Mouse (Mus musculus) limb, embryonic 11.5 days (tissue): ENCODE data around the gene Kif11. TPM values are rescaled to one million over a fixed set of nuclear protein-coding genes. Genes with fewer than 3 reads are reported as not detected.

Experiments
- ATAC-seq: fragments of 200-750 bp; cut with Nextera tagmentation; 2 replicates; pipeline ENCODE4 v1.8.0; 2017; ENCODE audit warnings: low read depth; ENCODE audit not compliant: insufficient number of reproducible peaks, low FRiP score, low TSS enrichment
- DNase-seq: peaks from one replicate; pipeline ENCODE4 v3.0.0-alpha.2; 2015; ENCODE audit warnings: low spot score
- H3K27ac ChIP-seq: fragments of 300-500 bp; sonication (generic); replicated peaks from 2 replicates; pipeline ENCODE4 v1.5.1; 2014; ENCODE audit warnings: low read depth, mild to moderate bottlenecking, low read length
- H3K27me3 ChIP-seq: fragments of 300-500 bp; sonication (generic); 2 replicates; pipeline ENCODE4 v1.6.1; 2014; ENCODE audit warnings: mild to moderate bottlenecking, low read length, mixed read lengths; ENCODE audit not compliant: control insufficient read depth, insufficient read depth
- H3K36me3 ChIP-seq: fragments of 300-500 bp; sonication (generic); 2 replicates; pipeline ENCODE4 v1.6.1; 2014; ENCODE audit warnings: mild to moderate bottlenecking, low read length, moderate library complexity, mixed read lengths; ENCODE audit not compliant: control insufficient read depth, insufficient read depth
- H3K4me1 ChIP-seq: fragments of 300-500 bp; sonication (generic); 2 replicates; pipeline ENCODE4 v1.6.1; 2014; ENCODE audit warnings: low read length, mixed read lengths; ENCODE audit not compliant: control insufficient read depth, insufficient read depth
- H3K4me2 ChIP-seq: fragments of 300-500 bp; sonication (generic); 2 replicates; pipeline ENCODE4 v1.6.1; 2014; ENCODE audit warnings: low read depth, mild to moderate bottlenecking, moderate library complexity; ENCODE audit not compliant: severe bottlenecking
- H3K4me3 ChIP-seq: fragments of 300-500 bp; sonication (generic); 2 replicates; pipeline ENCODE4 v1.5.1; 2014; ENCODE audit warnings: low read depth, low read length
- H3K9ac ChIP-seq: fragments of 300-500 bp; sonication (generic); 2 replicates; pipeline ENCODE4 v1.6.1; 2014; ENCODE audit warnings: mild to moderate bottlenecking, low read length
- H3K9me3 ChIP-seq: fragments of 300-500 bp; sonication (generic); 2 replicates; pipeline ENCODE4 v1.6.1; 2016; ENCODE audit warnings: low read length; ENCODE audit not compliant: control insufficient read depth
- WGBS: fragments of 180-500 bp; shearing (Covaris S2); extraction: QIAGEN DNeasy Blood & Tissue Kit; methylation state at CpG from one replicate; pipeline ENCODE4 v1.1.7; 2014; 5-methylcytosine and 5-hydroxymethylcytosine counted together
- polyA plus RNA-seq: library from polyadenylated mRNA; unstranded; fragments of >200 nt; fragmentation: Nextera tagmentation; extraction: Ambion mirVana; gene quantifications from 2 replicates; pipeline ENCODE4 v1.2.1, GENCODE M21; 2014

Gene Kif11
- polyA plus RNA-seq, 1 experiment from 2014 or later = 97.2 TPM

DNA sequence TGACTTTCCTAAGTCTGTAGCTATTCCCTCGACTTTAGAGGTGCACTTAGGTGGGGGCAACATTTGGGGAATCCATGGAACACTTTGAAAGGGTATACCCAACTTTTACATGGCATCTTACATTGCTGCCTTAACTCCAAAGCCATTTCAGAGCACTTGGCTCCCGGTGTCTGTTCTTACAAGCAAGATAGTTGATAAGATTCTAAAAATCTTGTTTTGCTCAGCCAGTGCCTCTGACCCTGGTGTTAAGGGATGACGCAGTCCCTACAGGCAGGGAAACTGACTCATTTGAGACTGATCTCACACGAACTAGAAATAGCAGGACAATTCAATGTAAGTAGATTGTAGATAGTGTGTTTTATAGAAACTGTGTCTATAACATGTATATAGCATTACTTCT is 64.0 kb downstream of the Kif11 start:
- no peak overlapping the region for H3K9ac ChIP-seq
- H3K9me3 ChIP-seq = no peaks in the 10 kb centered on the region
- 76% methylated on average over 4 of the region's 4 CpGs for WGBS
- H3K27me3 ChIP-seq = peaks cover 33% of the 10 kb centered on the region
- H3K4me2 ChIP-seq = no peak overlapping the region
- no peak for DNase-seq
- no peaks in the 10 kb centered on the region for H3K36me3 ChIP-seq
- ATAC-seq = no peak
- H3K4me3 ChIP-seq = no peak overlapping the region
- no peak overlapping the region for H3K27ac ChIP-seq
- peaks cover 6% of the 10 kb centered on the region for H3K4me1 ChIP-seq

DNA sequence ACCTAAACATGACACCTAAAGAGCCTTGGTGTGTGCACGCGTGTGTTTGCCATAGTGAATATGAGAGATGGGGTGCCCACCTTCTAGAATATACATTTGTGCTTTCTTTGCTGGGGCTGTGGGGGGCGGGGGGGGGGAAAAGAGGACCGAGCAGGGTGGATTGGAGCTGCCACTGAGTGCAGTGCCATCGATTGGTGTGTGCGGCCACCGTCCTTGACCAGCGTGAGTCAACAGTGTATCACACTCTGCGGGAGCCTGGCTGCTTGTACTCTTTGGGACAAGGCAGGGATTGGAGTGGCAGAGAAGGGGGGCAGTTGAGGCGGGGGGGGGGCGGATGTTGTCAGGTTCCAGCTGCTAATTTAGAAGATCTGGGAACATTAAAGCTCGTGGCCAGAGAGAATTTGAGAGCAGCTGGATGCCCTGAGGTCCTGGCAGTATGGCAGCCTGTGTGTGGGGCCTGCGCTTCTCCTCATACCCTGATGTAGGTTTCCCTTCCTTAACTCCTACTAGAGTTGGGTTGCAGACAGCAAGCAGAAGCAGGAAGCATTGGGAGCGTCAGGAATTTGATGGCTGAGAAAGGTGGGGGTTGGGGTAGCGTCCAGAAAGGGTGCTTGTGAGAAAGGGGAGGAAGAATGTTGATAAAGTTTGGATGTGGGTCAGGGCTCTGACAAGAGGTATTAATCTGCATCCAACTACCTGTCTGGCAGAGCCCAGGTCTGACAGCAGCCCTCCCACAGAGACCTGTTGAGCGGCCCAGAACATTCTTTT is 64.7 kb downstream of the Kif11 start:
- H3K9ac ChIP-seq = no peak overlapping the region
- ATAC-seq (no peak), DNase-seq (no peak)
- H3K9me3 ChIP-seq = no peaks in the 10 kb centered on the region
- H3K27me3 ChIP-seq = peaks cover 26% of the 10 kb centered on the region
- H3K36me3 ChIP-seq = no peaks in the 10 kb centered on the region
- 66% methylated on average over 16 of the region's 16 CpGs for WGBS
- H3K4me1 ChIP-seq = peaks cover 4% of the 10 kb centered on the region; the same call in 1 of the 2 replicates
- no peak overlapping the region for H3K4me3 ChIP-seq
- no peak overlapping the region for H3K4me2 ChIP-seq
- H3K27ac ChIP-seq = no peak overlapping the region

DNA sequence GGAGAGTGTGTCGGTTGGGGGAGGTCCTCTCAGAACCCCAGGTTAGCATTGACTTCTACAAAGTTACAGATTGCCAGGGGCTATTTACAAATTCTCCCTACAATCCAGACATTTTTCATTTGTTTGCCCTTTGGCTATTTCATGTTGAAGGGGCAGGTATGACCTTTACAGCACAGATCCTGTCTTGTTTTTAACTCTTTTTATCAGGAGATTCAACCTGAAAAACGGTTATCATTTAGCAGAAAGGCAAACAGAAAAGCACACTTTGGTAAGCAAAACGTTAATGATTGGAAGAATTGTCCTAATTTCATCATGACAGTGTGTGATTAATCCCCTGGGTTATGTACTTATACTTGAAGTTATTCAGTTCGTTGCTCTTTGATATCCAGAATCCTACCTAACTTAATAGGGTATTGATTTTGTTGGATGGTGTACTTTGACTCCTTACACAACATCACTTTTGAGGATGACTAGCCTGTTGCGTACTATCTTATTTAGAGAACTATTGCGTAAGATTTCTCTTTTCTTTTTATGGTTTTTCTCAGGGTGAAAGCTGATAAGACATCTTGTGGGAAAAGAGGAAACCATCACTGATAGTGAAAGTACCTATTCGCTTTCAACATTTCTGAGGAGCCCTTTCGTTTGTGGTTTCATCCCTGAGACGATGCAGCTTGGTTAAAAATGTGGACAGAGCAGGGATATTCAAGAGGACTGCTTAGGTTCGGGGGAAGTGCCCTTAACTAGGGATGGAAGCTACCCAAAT is 66.5 kb downstream of the Kif11 start:
- ATAC-seq (no peak), DNase-seq (no peak)
- H3K4me1 ChIP-seq = no peaks in the 10 kb centered on the region
- peaks cover 8% of the 10 kb centered on the region; the same call in 1 of the 2 replicates for H3K27me3 ChIP-seq
- no peak overlapping the region for H3K27ac ChIP-seq
- no peaks in the 10 kb centered on the region for H3K36me3 ChIP-seq
- H3K9me3 ChIP-seq = no peaks in the 10 kb centered on the region
- 83% methylated on average over 10 of the region's 10 CpGs for WGBS
- H3K4me3 ChIP-seq = no peak overlapping the region
- H3K4me2 ChIP-seq = no peak overlapping the region
- no peak overlapping the region for H3K9ac ChIP-seq

DNA sequence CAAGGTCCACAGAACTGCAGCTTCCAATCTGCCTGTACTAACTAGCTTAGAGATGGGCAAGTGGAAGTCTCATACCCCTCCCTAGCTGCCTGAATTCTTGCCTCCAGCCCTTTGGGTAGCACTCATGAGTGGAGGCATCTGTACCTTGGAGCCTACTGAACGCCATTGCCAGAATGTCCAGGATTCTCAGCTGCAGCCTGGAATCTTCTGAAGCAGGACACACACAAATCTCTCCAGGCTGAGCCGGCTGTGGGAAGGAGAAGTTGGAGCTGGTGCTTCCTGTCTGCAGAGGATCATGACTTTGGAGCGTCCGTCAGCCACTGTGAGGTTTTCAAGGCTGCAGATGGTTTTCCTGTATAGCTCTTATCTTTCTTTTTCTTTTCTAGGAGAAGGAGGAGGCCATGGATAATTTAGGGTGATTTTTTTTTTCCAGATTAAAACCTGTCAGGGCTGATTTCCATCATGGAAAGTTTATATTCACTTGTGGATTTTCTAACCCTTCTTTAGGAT is 67.5 kb downstream of the Kif11 start:
- Histone ChIP-seq H3K4me1 (no peaks in the 10 kb centered on the region), H3K27ac (no peak overlapping the region), H3K36me3 (no peaks in the 10 kb centered on the region), H3K9ac (no peak overlapping the region), H3K27me3 (peaks cover 6% of the 10 kb centered on the region; the same call in 1 of the 2 replicates), H3K4me3 (no peak overlapping the region), H3K9me3 (no peaks in the 10 kb centered on the region), H3K4me2 (no peak overlapping the region)
- no peak for ATAC-seq
- WGBS = 71% methylated on average over 4 of the region's 4 CpGs
- DNase-seq = no peak

DNA sequence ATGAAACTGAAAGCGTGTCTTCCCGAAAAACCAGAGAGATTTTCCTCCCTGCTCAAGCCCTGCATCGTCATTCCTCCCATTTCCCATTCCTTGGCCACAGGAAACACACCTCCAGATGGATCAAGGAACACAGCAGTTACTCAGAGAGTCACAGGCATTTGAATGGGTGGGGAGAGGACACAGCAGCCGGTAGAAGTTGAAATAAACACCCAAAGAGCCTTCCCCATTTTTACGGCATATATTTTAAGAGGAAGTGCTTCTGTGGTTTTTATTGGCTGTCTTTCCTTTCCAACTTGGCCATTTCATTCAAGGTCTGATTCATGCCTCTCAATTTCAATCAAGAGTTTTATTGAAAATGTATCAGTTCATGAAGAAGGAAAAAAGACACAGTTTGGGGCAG is 72.0 kb downstream of the Kif11 start:
- WGBS = 54% methylated on average over 5 of the region's 5 CpGs
- H3K9me3 ChIP-seq = no peaks in the 10 kb centered on the region
- no peak overlapping the region for H3K27ac ChIP-seq
- H3K36me3 ChIP-seq = no peaks in the 10 kb centered on the region
- DNase-seq = no peak
- no peak overlapping the region for H3K4me3 ChIP-seq
- ATAC-seq = no peak
- no peaks in the 10 kb centered on the region for H3K27me3 ChIP-seq
- H3K9ac ChIP-seq = no peak overlapping the region
- H3K4me2 ChIP-seq = no peak overlapping the region
- no peaks in the 10 kb centered on the region for H3K4me1 ChIP-seq

DNA sequence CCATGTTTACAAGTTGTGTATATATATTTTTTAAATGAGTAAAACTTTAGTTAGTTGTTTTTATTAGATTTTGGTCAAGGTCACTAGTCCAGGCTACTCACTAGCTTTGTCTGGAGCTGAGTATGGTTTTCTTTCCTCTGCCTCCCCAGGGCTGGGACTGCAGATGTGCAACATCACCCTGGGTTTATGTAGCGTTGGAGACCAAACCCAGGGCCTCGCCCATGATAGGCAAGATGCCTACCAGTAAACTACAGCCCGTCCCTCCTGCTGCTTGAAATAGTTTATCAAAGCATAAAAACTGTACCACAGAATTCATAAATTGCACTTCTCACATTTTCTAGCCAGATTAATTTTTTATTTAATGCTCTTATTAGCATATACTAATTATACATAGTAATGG is 73.0 kb downstream of the Kif11 start:
- ATAC-seq (no peak), DNase-seq (no peak)
- no peak overlapping the region for H3K9ac ChIP-seq
- no peaks in the 10 kb centered on the region for H3K9me3 ChIP-seq
- H3K4me2 ChIP-seq = no peak overlapping the region
- no peaks in the 10 kb centered on the region for H3K36me3 ChIP-seq
- no peaks in the 10 kb centered on the region for H3K4me1 ChIP-seq
- WGBS = 93% methylated on average over 3 of the region's 3 CpGs
- no peaks in the 10 kb centered on the region for H3K27me3 ChIP-seq
- no peak overlapping the region for H3K4me3 ChIP-seq
- no peak overlapping the region for H3K27ac ChIP-seq

DNA sequence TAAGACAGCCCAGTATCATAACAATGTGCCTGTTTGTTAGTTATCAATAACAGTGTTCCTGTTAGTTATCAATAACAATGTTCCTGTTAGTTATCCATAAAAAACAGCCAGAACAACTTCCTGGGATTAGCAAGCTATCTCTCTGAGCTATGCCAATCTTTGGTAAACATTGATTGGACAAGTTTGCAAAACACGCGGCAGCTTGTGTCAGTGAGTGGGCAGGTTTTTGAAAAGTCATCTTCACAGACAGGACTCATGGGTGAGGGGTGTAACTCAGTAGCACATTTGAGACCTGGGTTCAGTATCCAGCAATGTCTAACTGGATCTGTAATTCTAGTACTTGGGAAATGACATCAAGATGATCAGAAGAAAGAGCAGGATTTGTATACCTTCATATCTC is 79.3 kb downstream of the Kif11 start:
- no peak overlapping the region for H3K4me2 ChIP-seq
- no peak for DNase-seq
- H3K4me1 ChIP-seq = no peaks in the 10 kb centered on the region
- no peak overlapping the region for H3K9ac ChIP-seq
- no peak overlapping the region for H3K27ac ChIP-seq
- H3K9me3 ChIP-seq = no peaks in the 10 kb centered on the region
- ATAC-seq = no peak
- 94% methylated on average over 2 of the region's 2 CpGs for WGBS
- no peaks in the 10 kb centered on the region for H3K36me3 ChIP-seq
- no peak overlapping the region for H3K4me3 ChIP-seq
- no peaks in the 10 kb centered on the region for H3K27me3 ChIP-seq

DNA sequence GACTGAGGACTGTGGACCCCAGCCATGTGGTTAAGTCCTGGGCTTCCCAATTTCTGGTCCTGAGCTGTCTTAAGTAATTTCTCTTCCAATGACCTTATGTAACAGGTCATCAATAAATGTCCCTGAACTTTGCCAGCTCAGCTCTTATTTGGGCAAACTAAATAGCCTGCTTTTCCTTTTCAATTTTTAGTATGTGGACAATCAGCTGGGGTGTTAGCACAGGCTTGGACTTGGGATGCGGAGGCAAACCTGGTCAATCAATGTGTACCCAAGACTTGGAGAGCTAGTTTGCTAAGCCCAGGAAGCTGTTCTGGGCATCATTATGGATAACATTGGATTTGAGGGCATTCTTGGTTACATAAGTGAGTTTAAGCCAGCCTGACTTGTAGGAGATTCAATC is 79.8 kb downstream of the Kif11 start:
- Histone ChIP-seq H3K9me3 (no peaks in the 10 kb centered on the region), H3K4me1 (no peaks in the 10 kb centered on the region), H3K4me2 (no peak overlapping the region), H3K4me3 (no peak overlapping the region), H3K9ac (no peak overlapping the region), H3K27ac (no peak overlapping the region), H3K36me3 (no peaks in the 10 kb centered on the region), H3K27me3 (no peaks in the 10 kb centered on the region)
- ATAC-seq (no peak), DNase-seq (no peak)
- 95% methylated on average over 1 of the region's 1 CpGs for WGBS
